Mouse (Mus musculus) midbrain, embryonic 16.5 days (tissue): ENCODE results near the gene Sp1. TPM values are rescaled to one million over a fixed set of nuclear protein-coding genes. Genes with fewer than 3 reads are reported as not detected.

Source experiments
- ATAC-seq: fragments of 200-750 bp; cut with Nextera tagmentation; 2 replicates; pipeline ENCODE4 v1.8.0; 2017; ENCODE audit warnings: moderate TSS enrichment
- H3K27ac ChIP-seq: fragments of 300-500 bp; sonication (generic); 2 replicates; pipeline ENCODE4 v1.5.1; 2014; ENCODE audit warnings: mild to moderate bottlenecking, low read length, mixed read lengths
- H3K27me3 ChIP-seq: fragments of 300-500 bp; sonication (generic); 2 replicates; pipeline ENCODE4 v1.6.1; 2014; ENCODE audit warnings: low read depth, low read length, mixed read lengths; ENCODE audit not compliant: control insufficient read depth, insufficient read depth
- H3K36me3 ChIP-seq: fragments of 300-500 bp; sonication (generic); 2 replicates; pipeline ENCODE4 v1.6.1; 2014; ENCODE audit warnings: mild to moderate bottlenecking, low read length, moderate library complexity, mixed read lengths; ENCODE audit not compliant: control insufficient read depth, insufficient read depth
- H3K4me1 ChIP-seq: fragments of 300-500 bp; sonication (generic); 2 replicates; pipeline ENCODE4 v1.6.1; 2014; ENCODE audit warnings: mild to moderate bottlenecking, low read length, mixed read lengths; ENCODE audit not compliant: control insufficient read depth, insufficient read depth
- H3K4me2 ChIP-seq: fragments of 300-500 bp; sonication (generic); 2 replicates; pipeline ENCODE4 v1.6.1; 2014; ENCODE audit warnings: mild to moderate bottlenecking, low read length, mixed read lengths
- H3K4me3 ChIP-seq: fragments of 300-500 bp; sonication (generic); 2 replicates; pipeline ENCODE4 v1.5.1; 2014; ENCODE audit warnings: low read depth, mild to moderate bottlenecking, low read length, moderate library complexity, mixed read lengths
- H3K9ac ChIP-seq: fragments of 300-500 bp; sonication (generic); 2 replicates; pipeline ENCODE4 v1.6.1; 2014; ENCODE audit warnings: low read depth, low read length, mixed read lengths
- H3K9me3 ChIP-seq: fragments of 300-500 bp; sonication (generic); replicated peaks from 2 replicates; pipeline ENCODE4 v1.6.1; 2014; ENCODE audit warnings: mild to moderate bottlenecking, low read length, mixed read lengths; ENCODE audit not compliant: control insufficient read depth, poor library complexity, severe bottlenecking
- WGBS: fragments of 180-500 bp; shearing (Covaris S2); extraction: QIAGEN DNeasy Blood & Tissue Kit; methylation state at CpG from one replicate; pipeline ENCODE4 v1.1.7; 2014; 5-methylcytosine and 5-hydroxymethylcytosine counted together
- polyA plus RNA-seq: library from polyadenylated mRNA; unstranded; fragments of >200 nt; fragmentation: Nextera tagmentation; extraction: Ambion mirVana; gene quantifications from 2 replicates; pipeline ENCODE4 v1.2.1, GENCODE M21; 2015

The Sp1 gene
- polyA plus RNA-seq, 1 experiment from 2014 or later, result 3.1 TPM

DNA sequence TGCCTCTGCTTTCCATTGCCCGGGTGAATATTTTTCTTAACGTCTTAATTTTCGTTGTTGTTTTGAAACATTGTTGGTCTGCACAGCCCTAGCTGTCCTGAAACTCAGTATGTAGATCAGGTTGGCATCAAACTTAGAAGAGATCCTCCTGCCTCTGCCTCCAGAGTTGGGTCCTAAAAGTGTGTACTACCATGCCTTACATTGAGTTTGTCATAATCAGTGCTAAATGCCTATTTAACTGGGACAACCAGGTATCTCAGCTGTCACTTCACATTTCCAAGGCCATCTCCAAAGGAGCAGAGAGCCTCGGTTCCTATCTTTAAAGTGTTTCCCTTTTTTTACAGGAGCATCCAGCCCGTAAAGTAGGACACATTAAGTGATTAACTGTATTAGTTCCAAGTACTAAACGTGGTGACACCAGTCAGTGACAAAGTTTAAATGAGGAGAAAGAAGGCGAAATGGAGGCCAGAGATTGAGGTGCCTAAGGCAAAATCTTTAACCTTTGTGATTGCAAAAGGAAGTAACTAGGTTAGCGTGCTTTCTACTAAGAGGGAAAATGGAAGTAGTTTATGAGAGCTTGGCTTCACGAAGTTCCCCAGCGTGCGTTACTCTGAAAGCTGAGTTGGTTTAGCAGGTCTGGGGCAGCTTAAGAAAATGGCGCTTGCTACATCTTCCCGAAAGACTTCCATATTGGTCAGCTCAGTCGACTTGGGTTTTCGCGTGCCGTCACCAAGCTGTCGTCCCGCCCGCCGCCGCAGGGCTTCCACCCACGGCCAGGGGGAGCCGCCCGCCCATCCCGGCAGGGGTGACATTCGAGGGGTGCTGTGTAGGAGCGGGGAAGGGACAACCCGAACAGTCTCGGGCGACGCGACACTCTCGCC lies 1.1 kb upstream of the Sp1 start:
- Histone ChIP-seq H3K27me3 (no peaks in the 10 kb centered on the region), H3K27ac (peak overlapping the region; percentile 98), H3K9me3 (no peaks in the 10 kb centered on the region), H3K4me3 (peak overlapping the region; percentile 51), H3K9ac (peak overlapping the region; percentile 69), H3K4me2 (peak overlapping the region; percentile 67), H3K36me3 (peaks cover 17% of the 10 kb centered on the region), H3K4me1 (peaks cover 31% of the 10 kb centered on the region)
- 16% methylated on average over 34 of the region's 34 CpGs for WGBS
- no peak for ATAC-seq

DNA sequence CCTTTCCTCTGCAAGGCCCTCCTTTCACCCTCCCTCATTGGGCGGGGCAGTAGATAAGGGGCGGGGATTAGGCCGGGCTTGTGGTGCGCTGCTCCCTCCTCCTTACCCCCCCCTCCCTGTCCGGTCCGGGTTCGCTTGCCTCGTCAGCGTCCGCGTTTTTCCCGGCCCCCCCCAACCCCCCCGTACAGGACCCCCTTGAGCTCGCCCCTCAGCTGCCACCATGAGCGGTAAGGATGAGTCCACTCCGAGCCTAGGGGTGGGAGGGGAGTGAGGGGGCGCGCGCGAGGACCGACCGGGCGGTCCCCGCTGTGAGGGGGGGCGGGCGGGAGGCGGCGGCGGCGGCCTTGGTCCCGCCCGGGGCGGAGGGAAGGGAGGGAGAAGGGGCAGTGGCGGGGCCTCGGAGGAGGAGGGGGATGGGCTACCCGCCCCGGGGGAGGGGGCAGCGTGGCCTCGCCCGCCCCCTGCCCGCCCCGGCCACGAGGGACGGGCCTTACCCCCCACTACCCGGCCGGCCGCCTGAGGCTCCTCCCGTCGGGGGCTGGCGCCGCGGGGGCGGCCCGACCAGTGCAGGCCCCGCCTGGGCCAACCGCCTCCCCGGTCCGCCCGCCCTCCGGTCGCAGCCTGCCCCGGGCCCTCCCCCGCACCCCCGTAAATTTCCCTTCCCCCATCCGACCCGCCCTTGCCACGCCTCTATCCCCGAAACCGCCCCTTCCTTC lies 411 bp downstream of the Sp1 start:
- Histone ChIP-seq H3K27me3 (no peaks in the 10 kb centered on the region), H3K27ac (peak overlapping the region; percentile 92), H3K4me3 (peak overlapping the region; percentile 77), H3K9ac (peak overlapping the region; percentile 86), H3K36me3 (peaks cover 23% of the 10 kb centered on the region), H3K4me1 (peaks cover 43% of the 10 kb centered on the region), H3K9me3 (no peaks in the 10 kb centered on the region), H3K4me2 (peak overlapping the region; percentile 53)
- whole genome bisulfite sequencing, result 3% methylated on average over 24 of the region's 69 CpGs
- no peak for ATAC-seq

DNA sequence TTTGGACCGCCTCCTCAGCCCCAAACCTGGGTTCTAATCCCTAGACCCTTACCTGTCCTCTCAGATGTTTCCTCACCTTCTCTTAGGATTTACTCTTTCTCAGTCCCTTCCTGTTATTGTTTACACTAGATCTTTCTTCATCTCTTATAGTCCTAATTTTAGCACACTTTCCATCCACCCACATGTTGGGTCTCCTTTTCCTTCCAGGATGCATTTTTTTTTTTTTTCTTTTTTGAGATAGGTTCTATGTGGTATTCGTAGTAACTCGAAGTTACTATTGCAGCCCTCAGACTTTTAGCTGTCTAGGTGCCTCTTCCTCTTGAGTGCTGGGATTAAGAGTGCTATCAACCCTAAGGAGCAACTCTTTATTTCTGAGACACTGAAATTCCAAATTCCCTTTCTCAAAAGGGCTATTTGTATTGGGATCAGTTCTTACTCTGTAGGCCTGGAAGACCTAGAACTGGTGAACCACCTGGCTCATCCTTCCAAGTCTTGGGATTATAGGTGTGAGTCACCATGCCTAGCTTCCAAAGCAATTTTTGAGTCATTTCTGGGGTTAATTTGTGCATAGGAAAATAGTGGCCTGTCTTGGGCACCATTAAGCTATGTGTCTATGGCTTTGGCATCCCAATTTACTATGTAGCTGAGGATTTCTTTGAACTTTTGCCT lies 1.1 kb downstream of the Sp1 start:
- Histone ChIP-seq H3K9me3 (no peaks in the 10 kb centered on the region), H3K4me1 (peaks cover 49% of the 10 kb centered on the region), H3K27ac (peak overlapping the region; percentile 92), H3K36me3 (peaks cover 23% of the 10 kb centered on the region), H3K9ac (peak overlapping the region; percentile 86), H3K4me2 (peak overlapping the region; percentile 53), H3K4me3 (peak overlapping the region; percentile 77), H3K27me3 (no peaks in the 10 kb centered on the region)
- WGBS, result 34% methylated on average over 2 of the region's 3 CpGs
- ATAC-seq, result no peak

DNA sequence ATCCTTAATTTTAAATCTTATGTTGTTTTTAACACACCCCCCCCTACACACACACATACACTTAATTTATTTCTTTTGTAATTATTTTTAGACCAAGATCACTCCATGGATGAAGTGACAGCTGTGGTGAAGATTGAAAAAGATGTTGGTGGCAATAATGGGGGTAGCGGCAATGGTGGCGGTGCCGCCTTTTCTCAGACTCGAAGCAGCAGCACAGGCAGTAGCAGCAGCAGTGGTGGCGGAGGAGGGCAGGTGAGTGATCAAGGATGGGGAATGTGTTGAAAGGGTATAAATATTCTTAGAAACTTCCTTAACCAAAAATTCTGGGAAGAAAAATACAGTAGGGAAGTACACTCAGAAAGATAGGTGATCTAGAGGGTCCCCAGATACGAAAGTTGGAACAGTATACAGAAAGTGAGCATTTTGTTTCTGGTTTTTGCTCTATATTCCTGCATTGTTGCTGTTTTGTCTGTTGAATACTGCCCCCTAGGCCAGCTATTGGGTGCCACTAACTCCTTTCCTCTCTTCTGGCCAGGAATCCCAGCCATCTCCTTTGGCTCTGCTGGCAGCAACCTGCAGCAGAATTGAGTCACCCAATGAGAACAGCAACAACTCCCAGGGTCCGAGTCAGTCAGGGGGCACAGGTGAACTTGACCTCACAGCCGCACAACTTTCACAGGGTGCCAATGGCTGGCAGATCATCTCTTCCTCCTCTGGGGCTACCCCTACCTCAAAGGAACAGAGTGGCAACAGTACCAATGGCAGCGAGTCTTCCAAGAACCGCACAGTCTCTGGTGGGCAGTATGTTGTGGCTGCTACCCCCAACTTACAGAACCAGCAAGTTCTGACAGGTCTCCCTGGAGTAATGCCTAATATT lies 2.0 kb downstream of the Sp1 start:
- Histone ChIP-seq H3K4me2 (peak overlapping the region; percentile 53; the same call in 1 of the 2 replicates), H3K9ac (no peak overlapping the region), H3K4me1 (peaks cover 49% of the 10 kb centered on the region), H3K4me3 (no peak overlapping the region), H3K9me3 (no peaks in the 10 kb centered on the region), H3K27ac (no peak overlapping the region), H3K27me3 (no peaks in the 10 kb centered on the region), H3K36me3 (peaks cover 26% of the 10 kb centered on the region)
- no peak for ATAC-seq
- WGBS, result 94% methylated on average over 10 of the region's 10 CpGs

DNA sequence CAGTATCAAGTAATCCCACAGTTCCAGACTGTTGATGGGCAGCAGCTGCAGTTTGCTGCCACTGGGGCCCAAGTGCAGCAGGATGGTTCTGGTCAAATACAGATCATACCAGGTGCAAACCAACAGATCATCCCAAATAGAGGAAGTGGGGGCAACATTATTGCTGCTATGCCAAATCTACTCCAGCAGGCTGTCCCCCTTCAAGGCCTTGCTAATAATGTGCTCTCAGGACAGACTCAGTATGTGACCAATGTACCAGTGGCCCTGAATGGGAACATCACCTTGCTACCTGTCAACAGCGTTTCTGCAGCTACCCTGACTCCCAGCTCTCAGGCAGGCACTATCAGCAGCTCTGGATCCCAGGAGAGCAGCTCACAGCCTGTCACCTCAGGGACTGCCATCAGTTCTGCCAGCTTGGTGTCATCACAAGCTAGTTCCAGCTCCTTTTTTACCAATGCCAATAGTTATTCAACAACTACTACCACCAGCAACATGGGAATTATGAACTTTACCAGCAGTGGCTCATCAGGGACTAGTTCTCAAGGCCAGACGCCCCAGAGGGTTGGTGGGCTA lies 2.7 kb downstream of the Sp1 start:
- WGBS, result 89% methylated on average over 2 of the region's 2 CpGs
- Histone ChIP-seq H3K4me3 (no peak overlapping the region), H3K4me2 (no peak overlapping the region), H3K27me3 (no peaks in the 10 kb centered on the region), H3K36me3 (peaks cover 28% of the 10 kb centered on the region), H3K4me1 (peaks cover 49% of the 10 kb centered on the region), H3K9ac (0 out of 2 replicates have a peak overlapping the region, but pooled peaks have one; percentile 6), H3K9me3 (no peaks in the 10 kb centered on the region), H3K27ac (no peak overlapping the region)
- no peak for ATAC-seq

DNA sequence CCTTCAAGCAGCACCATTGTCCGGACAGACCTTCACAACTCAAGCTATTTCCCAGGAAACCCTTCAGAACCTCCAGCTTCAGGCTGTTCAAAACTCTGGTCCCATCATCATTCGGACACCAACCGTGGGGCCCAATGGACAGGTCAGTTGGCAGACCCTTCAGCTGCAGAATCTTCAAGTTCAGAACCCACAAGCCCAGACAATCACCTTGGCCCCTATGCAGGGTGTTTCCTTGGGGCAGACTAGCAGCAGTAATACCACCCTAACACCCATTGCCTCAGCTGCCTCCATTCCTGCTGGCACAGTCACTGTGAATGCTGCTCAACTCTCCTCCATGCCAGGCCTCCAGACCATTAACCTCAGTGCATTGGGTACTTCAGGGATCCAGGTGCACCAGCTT lies 3.3 kb downstream of the Sp1 start:
- Histone ChIP-seq H3K36me3 (peaks cover 28% of the 10 kb centered on the region), H3K4me3 (no peak overlapping the region), H3K27me3 (no peaks in the 10 kb centered on the region), H3K4me1 (peaks cover 49% of the 10 kb centered on the region), H3K27ac (no peak overlapping the region), H3K9ac (no peak overlapping the region), H3K4me2 (peak overlapping the region; percentile 5; the same call in 1 of the 2 replicates), H3K9me3 (no peaks in the 10 kb centered on the region)
- no peak for ATAC-seq
- WGBS, result 95% methylated on average over 3 of the region's 3 CpGs

DNA sequence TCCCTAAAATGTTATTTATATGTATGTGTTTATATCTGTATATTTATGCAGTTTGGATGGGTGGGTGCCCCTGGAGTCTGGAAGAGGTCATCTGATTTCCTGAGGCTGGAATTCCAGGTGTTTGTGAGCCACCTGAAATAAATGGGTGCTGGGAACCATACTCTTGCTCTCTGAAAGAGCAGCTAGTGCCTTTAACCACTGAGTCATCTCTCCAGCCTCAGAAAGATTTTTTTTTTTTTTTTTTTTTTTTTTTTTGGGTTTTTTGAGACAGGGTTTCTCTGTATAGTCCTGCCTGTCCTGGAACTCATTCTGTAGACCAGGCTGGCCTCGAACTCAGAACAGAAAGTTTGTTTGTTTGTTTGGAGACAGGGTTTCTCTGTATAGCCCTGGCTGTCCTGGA lies 5.1 kb downstream of the Sp1 start:
- no peak overlapping the region for H3K4me3 ChIP-seq
- 92% methylated on average over 1 of the region's 1 CpGs for WGBS
- peaks cover 47% of the 10 kb centered on the region for H3K4me1 ChIP-seq

DNA sequence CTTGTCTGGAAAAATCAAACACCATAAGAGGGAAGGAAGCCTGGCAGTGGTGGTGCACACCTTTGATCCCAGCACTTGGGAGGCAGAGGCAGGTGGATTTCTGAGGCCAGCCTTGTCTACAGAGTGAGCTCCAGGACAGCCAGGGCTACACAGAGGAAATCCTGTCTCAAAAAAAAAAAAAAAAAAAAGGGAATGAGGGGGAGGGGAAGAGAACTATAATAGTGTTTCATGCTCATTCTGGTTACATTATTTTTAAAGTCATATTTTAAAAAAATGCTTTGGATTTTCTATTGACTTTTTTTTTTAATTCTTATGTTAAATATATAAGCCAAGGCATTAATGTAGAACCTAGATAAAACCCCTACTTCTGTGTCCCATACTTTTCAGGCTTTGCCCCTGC lies 7.7 kb downstream of the Sp1 start:
- H3K9ac ChIP-seq, result no peak overlapping the region
- H3K4me3 ChIP-seq, result no peak overlapping the region
- H3K4me1 ChIP-seq, result peaks cover 32% of the 10 kb centered on the region
- no peak overlapping the region for H3K4me2 ChIP-seq
- peaks cover 21% of the 10 kb centered on the region for H3K36me3 ChIP-seq
- H3K27me3 ChIP-seq, result no peaks in the 10 kb centered on the region
- no peak for ATAC-seq
- H3K27ac ChIP-seq, result no peak overlapping the region
- H3K9me3 ChIP-seq, result no peaks in the 10 kb centered on the region

More for the DNA sequence above, 5.1 kb downstream of the Sp1 start:
- Histone ChIP-seq H3K9ac (no peak overlapping the region), H3K4me2 (no peak overlapping the region), H3K36me3 (peaks cover 28% of the 10 kb centered on the region), H3K9me3 (no peaks in the 10 kb centered on the region), H3K27ac (no peak overlapping the region), H3K27me3 (no peaks in the 10 kb centered on the region)
- no peak for ATAC-seq
